Mouse (Mus musculus) heart, adult 18-20 months (tissue): Measurements from ENCODE around the gene Tmed2. TPM values are rescaled to one million over a fixed set of nuclear protein-coding genes. Genes with fewer than 3 reads are reported as not detected.
"Not testable (repeated sequence)": the region's sequence is repeated elsewhere in the genome, so short reads cannot be mapped to it uniquely, and the experiment has no call there.

Experiments
- DNase-seq, 2 experiments: peaks; one replicate each; pipeline ENCODE4 v3.0.0; 2021 to 2022; ENCODE audit warnings: mixed read lengths in 1 of 2
- total RNA-seq, 2 experiments: library from RNA; stranded (reverse); gene quantifications; 2 replicates each; pipeline ENCODE4 v1.2.3; 2021

Tmed2 gene
- total RNA-seq, 2 experiments from 2014 or later: 173 to 185 TPM

- DNase-seq: no peak
Observed at GRCm38 (mm10) chr5:124575467-124575866, 35.0 kb downstream of the Tmed2 start.

- DNase-seq: peak; percentile 95 to 97
Observed at GRCm38 (mm10) chr5:124578633-124579317, 38.3 kb downstream of the Tmed2 start, which contains the start of the genes Eif2b1 and Gtf2h3. TSS of gene Eif2b1 (minus strand) at chr5:124579131. TSS of gene Gtf2h3 (plus strand) at chr5:124579140.

GRCm38 (mm10) chr5:124582515-124582914, 42.0 kb downstream of the Tmed2 start:
- DNase-seq: peak in 1 of 2 experiments; percentile 37

- no peak for DNase-seq
Observed at GRCm38 (mm10) chr5:124592768-124593167, 52.3 kb downstream of the Tmed2 start.

- peak; percentile 95 to 97 for DNase-seq
Observed at GRCm38 (mm10) chr5:124598224-124599174, 58.0 kb downstream of the Tmed2 start.

GRCm38 (mm10) chr5:124599726-124600125, 59.2 kb downstream of the Tmed2 start:
- not testable (repeated sequence) for DNase-seq

Other genes starting within 250 kb of the Tmed2 start
- 1 to 10 TPM; 3.9 to 5.5 TPM for gene Mphosph9, start 212.7 kb upstream of the Tmed2 start, total RNA-seq
- 10 to 100 TPM; 12.4 to 14.4 TPM for gene 2810006K23Rik, start 212.6 kb upstream of the Tmed2 start, total RNA-seq
- gene Cdk2ap1, start 177.6 kb upstream of the Tmed2 start, total RNA-seq: 100 to 1,000 TPM; 148 to 156 TPM
- 10 to 100 TPM; 61.1 to 66.0 TPM for gene Sbno1, start 114.7 kb upstream of the Tmed2 start, total RNA-seq
- 100 to 1,000 TPM; 205 to 229 TPM for gene Kmt5a, start 100.8 kb upstream of the Tmed2 start, total RNA-seq
- 1 to 10 TPM; 6.9 to 7.1 TPM for gene Rilpl2, start 62.3 kb upstream of the Tmed2 start, total RNA-seq
- 10 to 100 TPM; 14.0 to 14.2 TPM for gene Snrnp35, start 57.6 kb upstream of the Tmed2 start, total RNA-seq
- gene Rilpl1, start 9.3 kb upstream of the Tmed2 start, total RNA-seq: 100 to 1,000 TPM; 174 to 192 TPM
- gene Ddx55, start 12.2 kb downstream of the Tmed2 start, total RNA-seq: 1 to 10 TPM; 4.8 to 5.2 TPM
- gene Eif2b1, start 38.4 kb downstream of the Tmed2 start, total RNA-seq: 10 to 100 TPM; 26.7 to 26.8 TPM
- gene Gtf2h3, start 38.4 kb downstream of the Tmed2 start, total RNA-seq: 10 to 100 TPM; 18.3 to 20.2 TPM
- 10 to 100 TPM; 52.0 to 65.0 TPM for gene Atp6v0a2, start 87.9 kb downstream of the Tmed2 start, total RNA-seq
- under 1 TPM; 0.02 to 0.26 TPM for gene Dnah10, start 184.4 kb downstream of the Tmed2 start, total RNA-seq